Mouse (Mus musculus) lung, postnatal 4 days (tissue): Measurements from ENCODE around the gene Lrtm2.

ENCODE experiments used
- DNase-seq, 2 experiments: peaks; one replicate each; pipeline ENCODE4 v3.0.0; 2021

The Lrtm2 gene

GRCm38 (mm10) chr6:119333831-119334230 lies 3.3 kb upstream of the Lrtm2 start:
- DNase-seq, result no peak

DNA sequence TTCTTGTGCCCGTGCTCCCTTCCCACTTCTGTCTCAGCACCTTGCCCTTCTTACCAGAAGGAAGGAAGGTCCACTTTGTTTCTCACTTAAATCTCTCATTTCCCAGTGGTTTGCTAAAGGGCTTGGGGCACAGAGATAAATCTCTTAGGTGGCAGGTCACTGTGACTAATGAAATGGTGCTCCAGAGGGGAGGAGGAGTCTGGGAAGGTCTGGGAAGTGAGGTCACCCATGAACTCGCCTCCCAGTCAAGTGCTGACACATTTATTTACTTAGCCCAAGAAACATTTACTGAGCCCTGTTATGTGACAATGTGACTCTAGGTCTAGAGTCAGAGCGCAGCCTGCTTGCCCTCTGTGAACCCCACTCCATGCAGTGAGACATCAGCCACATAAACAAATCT lies 2.6 kb upstream of the Lrtm2 start:
- peak in 1 of 2 experiments; percentile 33 for DNase-seq

GRCm38 (mm10) chr6:119332111-119332510 lies 1.5 kb upstream of the Lrtm2 start:
- peak in 1 of 2 experiments; percentile 32 for DNase-seq

DNA sequence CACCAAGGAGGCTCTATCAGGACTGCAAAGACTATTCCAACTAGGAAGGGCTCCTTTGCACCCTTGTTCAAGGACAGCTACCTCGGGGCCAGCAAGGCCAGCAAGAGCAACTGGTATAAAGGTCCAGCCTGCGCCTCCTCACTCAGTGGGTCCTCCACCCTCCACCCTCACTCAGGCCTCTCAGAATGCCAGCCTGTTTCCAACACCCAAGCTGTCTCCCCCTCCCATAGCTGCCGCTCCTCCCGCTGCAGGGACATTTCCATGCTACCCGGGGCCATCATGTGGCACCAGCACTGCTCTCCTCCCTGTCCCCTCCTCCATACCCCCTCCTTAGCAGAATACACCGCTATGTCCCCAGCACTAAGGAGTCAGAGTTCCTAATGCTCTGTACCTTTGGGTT lies 630 bp downstream of the Lrtm2 start:
- no peak for DNase-seq

DNA sequence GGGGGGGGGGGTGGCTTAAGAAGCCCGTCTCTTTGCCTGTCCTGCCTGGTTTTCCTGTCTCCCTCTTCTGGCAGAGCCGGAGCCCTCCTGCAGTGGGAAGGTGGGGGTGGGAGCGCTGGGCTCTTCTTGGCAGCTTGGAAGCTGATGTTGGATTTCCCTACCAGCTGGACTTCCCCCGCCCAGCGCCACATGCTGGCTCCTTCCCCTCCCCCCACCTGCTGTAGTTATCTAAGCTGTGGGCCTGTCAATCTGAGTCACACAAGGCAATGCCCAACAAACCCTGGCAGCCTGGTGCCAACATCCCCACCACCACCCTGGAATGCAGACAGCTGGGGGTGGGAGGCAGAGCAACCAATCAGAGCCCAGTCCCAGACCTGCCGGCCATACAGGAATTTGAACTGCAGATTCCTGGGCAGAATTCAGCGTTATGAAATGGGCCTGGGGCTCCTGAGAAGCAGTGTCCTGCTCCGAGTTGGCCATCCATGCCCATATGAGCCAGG lies 1.3 kb downstream of the Lrtm2 start:
- peak; percentile 38 to 65 for DNase-seq

DNA sequence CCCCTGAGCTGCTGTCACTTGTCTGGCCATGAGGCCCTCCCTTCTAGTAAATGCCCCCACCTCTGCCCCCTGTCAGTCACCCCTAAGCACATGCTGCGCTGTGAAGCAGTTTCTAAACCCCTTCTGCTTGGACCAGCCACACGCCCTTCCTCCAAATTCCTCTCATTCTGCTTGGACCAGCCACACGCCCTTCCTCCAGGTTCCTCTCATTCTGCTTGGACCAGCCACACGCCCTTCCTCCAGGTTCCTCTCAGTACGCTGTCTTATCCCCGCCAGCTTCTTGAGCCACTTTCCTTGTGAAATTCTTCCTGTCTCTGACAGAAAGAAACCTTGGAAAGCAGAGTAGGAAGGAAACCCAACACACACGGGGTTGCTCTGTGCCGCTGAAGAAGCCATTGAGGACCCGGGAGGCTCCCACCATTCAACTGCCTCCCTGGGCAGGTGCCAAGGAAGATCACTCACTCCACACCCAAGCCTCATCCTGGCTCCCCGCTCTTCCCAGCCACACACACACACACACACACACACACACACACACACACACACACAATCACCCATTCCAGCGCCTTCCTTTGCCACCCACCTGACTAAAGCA lies 1.9 kb downstream of the Lrtm2 start:
- DNase-seq, result peak in 1 of 2 experiments; percentile 40

DNA sequence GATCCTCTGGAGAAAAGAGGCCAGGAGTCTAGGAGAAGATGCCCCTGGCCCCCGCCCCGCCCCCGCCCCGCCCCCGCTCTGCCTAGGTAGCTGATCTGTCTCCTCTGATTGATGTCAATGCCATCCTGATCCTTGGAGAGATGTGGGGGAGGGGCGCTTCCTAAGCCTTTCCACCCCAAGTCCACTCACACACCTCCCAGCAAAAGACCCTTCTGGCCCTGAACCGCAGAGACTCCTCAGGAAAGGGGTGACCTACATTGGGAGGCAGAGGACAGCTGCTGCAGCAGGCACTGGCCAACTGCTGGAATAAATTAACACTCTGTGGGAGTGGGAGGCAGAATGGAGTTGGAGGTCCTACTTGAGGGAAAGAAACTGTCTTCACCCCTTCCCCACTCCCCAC lies 4.0 kb downstream of the Lrtm2 start:
- DNase-seq, result no peak

DNA sequence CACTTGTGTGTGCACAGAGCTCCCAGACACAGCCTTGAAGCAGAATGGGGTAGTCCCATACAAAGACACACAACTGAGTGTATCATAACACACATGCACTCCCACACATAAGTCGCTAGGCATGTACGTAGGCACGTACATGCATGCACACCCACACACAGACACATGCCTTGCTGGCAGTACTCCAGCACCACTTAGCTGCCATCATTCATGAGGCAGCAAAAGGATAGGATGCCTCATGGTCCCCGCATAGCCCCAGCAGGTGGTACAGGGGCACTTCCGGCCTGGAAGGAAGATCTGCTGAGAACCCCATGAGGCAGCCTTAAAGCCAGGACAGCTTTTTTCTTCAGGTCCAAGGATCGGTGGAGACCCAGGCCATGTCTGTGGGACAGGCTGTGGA lies 4.6 kb downstream of the Lrtm2 start:
- no peak for DNase-seq

DNA sequence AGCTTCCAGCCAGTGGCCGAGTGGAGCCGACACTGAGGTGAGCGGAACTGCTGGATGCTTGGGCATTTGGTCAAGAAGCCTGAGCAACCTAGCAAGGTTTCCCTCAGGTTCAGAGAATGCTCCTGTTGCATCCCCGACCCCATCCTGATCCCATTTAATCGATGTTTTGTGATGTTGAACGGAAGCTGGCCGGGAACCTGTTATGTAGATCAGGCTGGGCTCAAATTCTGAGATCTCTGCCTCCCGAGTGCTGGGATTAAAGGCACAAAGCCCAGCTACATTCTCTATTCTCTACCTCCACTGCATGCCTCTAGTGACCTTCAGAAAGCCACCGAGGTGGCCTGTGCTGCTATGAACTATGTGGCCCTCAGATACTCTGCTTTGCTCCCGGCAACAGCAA lies 5.8 kb downstream of the Lrtm2 start:
- DNase-seq, result no peak

- no peak for DNase-seq
Measured at GRCm38 (mm10) chr6:119321752-119322151, 8.8 kb downstream of the Lrtm2 start.

DNA sequence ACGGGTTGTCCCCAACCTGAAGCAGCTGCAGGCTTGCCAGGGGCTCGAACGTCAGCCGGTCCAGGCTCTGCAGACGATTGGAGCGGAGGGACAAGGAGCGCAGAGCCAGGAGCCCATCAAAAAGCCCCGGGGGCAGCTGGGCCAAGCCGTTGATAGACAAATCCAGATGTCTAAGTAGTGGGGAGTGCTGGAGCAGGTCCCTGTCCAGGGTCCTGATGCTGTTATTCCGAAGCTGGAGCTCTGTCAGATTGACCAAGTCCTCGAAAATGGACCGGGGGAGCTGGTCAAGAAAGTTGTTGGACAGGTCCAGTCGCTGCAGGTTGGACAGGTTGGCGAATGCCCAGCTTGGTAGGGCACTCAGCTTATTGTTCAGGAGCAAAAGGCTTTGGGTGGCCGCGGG lies 10.1 kb downstream of the Lrtm2 start:
- DNase-seq, result peak; percentile 49 to 59

GRCm38 (mm10) chr6:119319358-119319757 lies 11.2 kb downstream of the Lrtm2 start:
- no peak for DNase-seq

- DNase-seq, result no peak
Measured at GRCm38 (mm10) chr6:119318732-119319131, 11.8 kb downstream of the Lrtm2 start.

- no peak for DNase-seq
Measured at GRCm38 (mm10) chr6:119314751-119315476, 15.7 kb downstream of the Lrtm2 start.

DNA sequence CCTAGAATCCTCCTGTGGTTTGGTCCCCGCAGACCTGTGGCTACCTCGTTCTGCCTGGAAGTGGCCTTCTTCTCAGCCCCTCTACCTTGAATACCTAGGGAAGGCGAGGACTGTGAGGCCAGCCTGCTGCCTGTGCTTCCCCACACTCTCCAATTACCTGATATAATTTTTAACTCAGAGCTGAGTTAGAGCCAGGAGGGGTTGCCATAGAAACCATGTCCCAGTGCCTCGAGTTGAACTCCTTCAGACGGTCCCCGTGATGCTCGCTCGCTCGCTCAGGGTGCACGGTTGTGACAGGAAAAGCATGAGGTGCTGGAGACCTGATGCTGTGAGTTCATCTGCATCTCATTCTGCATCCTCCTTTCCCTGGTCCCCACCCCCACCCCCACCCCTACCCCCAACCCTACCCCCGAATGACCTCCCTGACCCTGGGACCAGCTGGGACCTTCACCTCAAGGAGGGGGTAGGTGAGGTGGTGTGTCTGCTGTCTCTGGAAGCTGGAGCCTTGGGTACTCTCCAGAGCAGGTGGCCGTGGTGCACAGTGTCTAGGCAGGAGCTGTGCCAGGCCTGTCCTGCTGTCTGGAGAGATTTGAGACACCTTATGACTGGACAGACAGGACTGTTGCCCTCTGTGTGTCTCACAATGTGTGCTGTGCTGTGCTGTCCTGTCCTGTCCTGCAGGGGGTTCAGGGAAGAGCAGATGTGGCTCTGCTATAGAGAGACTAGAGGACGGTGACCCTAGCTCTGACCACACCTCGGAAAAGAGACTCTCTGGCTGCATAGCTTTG lies 16.8 kb downstream of the Lrtm2 start:
- no peak for DNase-seq

- no peak for DNase-seq
Measured at GRCm38 (mm10) chr6:119313096-119313495, 17.5 kb downstream of the Lrtm2 start.

DNA sequence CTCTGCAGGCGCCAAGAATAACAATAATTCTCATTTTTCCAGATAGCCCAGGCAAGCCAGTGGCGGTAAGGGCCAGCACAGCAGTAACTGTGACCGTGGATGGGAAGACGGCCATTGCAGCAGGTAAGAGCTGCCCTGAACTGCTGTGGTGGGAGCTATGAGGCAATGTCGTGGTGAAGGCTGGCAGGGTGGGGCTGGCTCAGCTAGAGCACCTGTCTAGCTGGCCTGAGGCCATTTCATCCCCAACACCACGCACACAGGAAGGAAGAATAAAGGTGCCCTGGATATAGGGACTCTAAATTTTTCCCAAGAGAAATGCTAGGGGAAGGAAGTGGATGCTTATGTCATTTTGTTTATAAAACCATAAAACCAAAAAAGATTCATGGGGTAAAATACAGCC lies 18.2 kb downstream of the Lrtm2 start:
- DNase-seq, result no peak

DNA sequence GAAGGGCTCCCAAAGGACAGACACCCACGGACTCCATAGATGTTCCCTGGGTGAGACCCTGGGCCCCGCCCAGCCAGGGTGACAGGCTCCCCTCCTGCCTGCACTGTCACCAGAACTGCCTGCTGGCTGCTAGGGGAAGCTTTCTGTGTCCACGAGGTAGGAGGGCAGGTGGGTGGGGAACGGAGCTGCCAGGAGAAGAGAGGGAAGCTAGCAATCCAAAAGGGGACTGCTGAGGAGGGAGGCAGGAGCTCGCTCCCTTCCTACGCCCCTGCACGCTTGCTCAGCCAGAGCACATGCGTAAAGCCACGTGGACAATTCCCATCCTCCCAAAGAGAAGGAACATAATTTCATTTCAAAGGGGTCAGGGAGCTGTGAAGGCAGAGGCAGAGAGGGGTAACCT lies 20.4 kb downstream of the Lrtm2 start:
- DNase-seq, result peak in 1 of 2 experiments; percentile 17

DNA sequence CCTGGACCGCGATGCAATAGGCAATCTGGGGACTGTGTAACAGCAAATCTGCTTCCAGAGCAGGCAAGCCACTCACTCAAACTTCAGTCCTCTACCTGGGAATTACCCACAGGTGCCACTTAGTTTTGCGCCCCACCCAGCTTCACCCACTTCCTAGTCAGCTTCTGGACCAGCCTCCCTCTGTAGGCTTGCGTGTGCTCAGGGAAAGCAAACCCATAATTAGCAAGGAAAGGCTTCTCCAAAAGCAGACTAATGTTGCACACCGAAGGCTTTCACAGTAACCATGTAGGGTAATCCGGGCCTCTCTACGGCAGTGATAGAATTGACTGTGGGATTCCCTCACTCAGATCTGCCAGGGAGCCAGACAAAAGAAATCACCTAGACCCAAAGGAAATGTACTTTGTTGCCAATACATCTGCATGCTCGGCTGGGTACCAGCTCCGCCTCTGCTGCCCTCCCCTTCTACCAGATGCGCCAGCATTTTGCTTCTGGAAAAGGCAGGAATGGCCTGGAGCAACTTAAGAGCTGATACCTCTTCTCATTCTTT lies 22.6 kb downstream of the Lrtm2 start:
- DNase-seq, result no peak

DNA sequence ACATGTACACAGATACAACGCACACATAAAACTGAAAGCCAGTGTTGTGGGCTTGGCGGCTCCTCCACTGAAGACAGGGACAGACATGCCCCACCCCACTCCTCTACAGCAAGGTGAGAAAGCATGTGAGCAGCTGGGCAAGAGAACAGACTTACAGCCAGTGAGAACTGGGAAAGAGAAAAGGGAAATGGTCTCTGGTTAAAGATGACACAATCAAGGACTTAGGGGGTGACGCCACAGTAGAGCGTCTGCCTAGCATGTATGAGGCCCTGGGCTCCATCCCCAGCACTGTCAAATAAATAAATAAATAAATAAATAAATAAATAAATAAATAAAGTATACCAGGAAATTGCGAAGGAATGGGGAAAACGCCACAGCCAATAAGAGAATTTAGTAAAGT lies 27.2 kb downstream of the Lrtm2 start:
- no peak for DNase-seq

DNA sequence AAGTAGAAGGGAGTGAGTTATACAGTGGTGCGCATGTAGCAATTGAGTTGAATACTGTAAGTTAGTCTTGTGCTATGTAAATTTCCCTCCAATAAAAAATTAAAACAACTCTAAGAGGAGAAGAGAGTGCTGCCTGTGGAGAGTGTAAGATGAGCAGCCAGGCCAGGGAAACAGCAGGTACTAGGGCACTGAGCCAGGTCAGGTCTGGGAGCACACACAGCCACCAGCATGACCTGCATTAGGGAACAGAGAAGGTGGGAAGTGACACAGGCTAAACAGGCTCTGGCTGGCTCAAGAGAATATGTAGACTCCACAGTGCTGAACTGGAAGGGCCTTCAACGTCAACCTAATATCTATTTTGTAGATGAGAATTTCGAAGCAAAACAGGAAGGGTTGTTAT lies 29.3 kb downstream of the Lrtm2 start:
- no peak for DNase-seq

- no peak for DNase-seq
Measured at GRCm38 (mm10) chr6:119280761-119281160, 49.8 kb downstream of the Lrtm2 start.

GRCm38 (mm10) chr6:119276713-119277112 lies 53.9 kb downstream of the Lrtm2 start:
- DNase-seq, result no peak
